Mouse (Mus musculus): ENCODE measurements around the gene Olfr90. TPM values are rescaled to one million over a fixed set of nuclear protein-coding genes. Genes with fewer than 3 reads are reported as not detected.
A peak's percentile ranks its signal among the peaks of the same experiment; 100 is the strongest.

Gene Olfr90
- polyA plus RNA-seq, 1 experiment from 2014 or later, result not detected

- Histone ChIP-seq H3K27me3 (replicated peaks) (peaks cover 66% of the 10 kb centered on the region), H3K4me1 (peaks cover 26% of the 10 kb centered on the region), H3K4me3 (no peak overlapping the region), H3K9me3 (replicated peaks) (no peaks in the 10 kb centered on the region), H3K27ac (no peak overlapping the region), H3K36me3 (0 out of 2 replicates have a peak, but pooled peaks cover 3% of the 10 kb centered on the region), H3K4me2 (no peak overlapping the region), H3K9ac (no peak overlapping the region)
- ATAC-seq, result no peak
- 27% methylated on average over 4 of the region's 4 CpGs for WGBS (ENCODE audit: insufficient replicate concordance)
These were observed 36.6 kb downstream of the Olfr90 start for GRCm38 (mm10) chr17:37051745-37052144.

GRCm38 (mm10) chr17:37050876-37051275 is 37.4 kb downstream of the Olfr90 start:
- Histone ChIP-seq H3K4me3 (peak overlapping the region; percentile 43), H3K27me3 (replicated peaks) (peaks cover 74% of the 10 kb centered on the region), H3K4me1 (peaks cover 34% of the 10 kb centered on the region), H3K27ac (no peak overlapping the region), H3K36me3 (0 out of 2 replicates have a peak, but pooled peaks cover 3% of the 10 kb centered on the region), H3K9me3 (replicated peaks) (no peaks in the 10 kb centered on the region), H3K4me2 (peak overlapping the region; percentile 64), H3K9ac (no peak overlapping the region)
- ATAC-seq, result 0 out of 2 replicates have a peak, but pooled peaks have one; percentile 4
- 6% methylated on average over 27 of the region's 27 CpGs for WGBS (ENCODE audit: insufficient replicate concordance)

- Histone ChIP-seq H3K4me2 (peak overlapping the region; percentile 64), H3K9ac (no peak overlapping the region), H3K27ac (no peak overlapping the region), H3K4me1 (peaks cover 34% of the 10 kb centered on the region), H3K36me3 (0 out of 2 replicates have a peak, but pooled peaks cover 3% of the 10 kb centered on the region), H3K27me3 (replicated peaks) (peaks cover 79% of the 10 kb centered on the region), H3K9me3 (replicated peaks) (no peaks in the 10 kb centered on the region), H3K4me3 (peak overlapping the region; percentile 43)
- 0 out of 2 replicates have a peak, but pooled peaks have one; percentile 9 for ATAC-seq
- under 1% methylated on average over 22 of the region's 22 CpGs for WGBS (ENCODE audit: insufficient replicate concordance)
These were observed 37.9 kb downstream of the Olfr90 start for GRCm38 (mm10) chr17:37050399-37050798.

GRCm38 (mm10) chr17:37049570-37050310 is 38.6 kb downstream of the Olfr90 start:
- Histone ChIP-seq H3K9me3 (replicated peaks) (no peaks in the 10 kb centered on the region), H3K9ac (no peak overlapping the region), H3K4me1 (peaks cover 34% of the 10 kb centered on the region), H3K27me3 (replicated peaks) (peaks cover 86% of the 10 kb centered on the region), H3K27ac (no peak overlapping the region), H3K4me3 (peak overlapping the region; percentile 43), H3K36me3 (0 out of 2 replicates have a peak, but pooled peaks cover 3% of the 10 kb centered on the region), H3K4me2 (peak overlapping the region; percentile 64)
- ATAC-seq, result 0 out of 2 replicates have a peak, but pooled peaks have one; percentile 10
- 5% methylated on average over 39 of the region's 39 CpGs for WGBS (ENCODE audit: insufficient replicate concordance)

GRCm38 (mm10) chr17:37048383-37048782 is 39.9 kb downstream of the Olfr90 start:
- H3K27ac ChIP-seq, result no peak overlapping the region
- no peak overlapping the region for H3K9ac ChIP-seq
- H3K27me3 ChIP-seq (replicated peaks), result peaks cover 98% of the 10 kb centered on the region
- H3K4me3 ChIP-seq, result no peak overlapping the region
- H3K36me3 ChIP-seq, result no peaks in the 10 kb centered on the region
- H3K4me1 ChIP-seq, result peaks cover 34% of the 10 kb centered on the region
- H3K4me2 ChIP-seq, result no peak overlapping the region
- no peaks in the 10 kb centered on the region for H3K9me3 ChIP-seq (replicated peaks)
- WGBS (ENCODE audit: insufficient replicate concordance), result 55% methylated on average over 7 of the region's 7 CpGs
- ATAC-seq, result no peak

GRCm38 (mm10) chr17:37047981-37048380 is 40.3 kb downstream of the Olfr90 start:
- no peak overlapping the region for H3K27ac ChIP-seq
- H3K4me3 ChIP-seq, result no peak overlapping the region
- no peak overlapping the region for H3K9ac ChIP-seq
- no peak overlapping the region for H3K4me2 ChIP-seq
- 18% methylated on average over 3 of the region's 3 CpGs for WGBS (ENCODE audit: insufficient replicate concordance)
- H3K9me3 ChIP-seq (replicated peaks), result no peaks in the 10 kb centered on the region
- no peak for ATAC-seq
- H3K4me1 ChIP-seq, result peaks cover 34% of the 10 kb centered on the region
- peaks cover 98% of the 10 kb centered on the region for H3K27me3 ChIP-seq (replicated peaks)
- no peaks in the 10 kb centered on the region for H3K36me3 ChIP-seq

- Histone ChIP-seq H3K27me3 (replicated peaks) (peaks cover 97% of the 10 kb centered on the region), H3K9me3 (replicated peaks) (no peaks in the 10 kb centered on the region), H3K4me2 (peak overlapping the region; percentile 85), H3K9ac (no peak overlapping the region), H3K27ac (no peak overlapping the region), H3K36me3 (no peaks in the 10 kb centered on the region), H3K4me1 (peaks cover 34% of the 10 kb centered on the region), H3K4me3 (no peak overlapping the region)
- 21% methylated on average over 19 of the region's 19 CpGs for WGBS (ENCODE audit: insufficient replicate concordance)
- ATAC-seq, result no peak
These were observed 40.8 kb downstream of the Olfr90 start for GRCm38 (mm10) chr17:37047332-37047976.

- Histone ChIP-seq H3K36me3 (no peaks in the 10 kb centered on the region), H3K4me1 (peaks cover 34% of the 10 kb centered on the region), H3K9ac (peak overlapping the region; percentile 60), H3K9me3 (replicated peaks) (no peaks in the 10 kb centered on the region), H3K27ac (no peak overlapping the region), H3K27me3 (replicated peaks) (peaks cover 89% of the 10 kb centered on the region), H3K4me2 (peak overlapping the region; percentile 85), H3K4me3 (peak overlapping the region; percentile 61)
- 1% methylated on average over 32 of the region's 58 CpGs for WGBS (ENCODE audit: insufficient replicate concordance)
- ATAC-seq, result peak; percentile 58
These were observed 41.8 kb downstream of the Olfr90 start for GRCm38 (mm10) chr17:37046312-37047112.

- Histone ChIP-seq H3K9ac (peak within 1 kb of the TSS; percentile 60), H3K36me3 (no peaks in the 10 kb centered on the region), H3K4me1 (peaks cover 29% of the 10 kb centered on the region), H3K4me3 (peak within 1 kb of the TSS; percentile 61), H3K27me3 (replicated peaks) (peaks cover 81% of the 10 kb centered on the region), H3K27ac (no peak within 1 kb of the TSS), H3K4me2 (peak within 1 kb of the TSS; percentile 85), H3K9me3 (replicated peaks) (no peaks in the 10 kb centered on the region)
- ATAC-seq, result peak; percentile 62
- 2% methylated on average over 46 of the region's 55 CpGs for WGBS (ENCODE audit: insufficient replicate concordance)
These were observed 42.5 kb downstream of the Olfr90 start, which contains the start of gene Gabbr1 for GRCm38 (mm10) chr17:37045611-37046311. Gabbr1 (plus strand) TSS chr17:37045966.

- no peak for ATAC-seq
- WGBS (ENCODE audit: insufficient replicate concordance), result 55% methylated on average over 7 of the region's 7 CpGs
- no peaks in the 10 kb centered on the region for H3K36me3 ChIP-seq
- H3K27ac ChIP-seq, result no peak overlapping the region
- 0 out of 2 replicates have a peak overlapping the region, but pooled peaks have one; percentile 61 for H3K4me3 ChIP-seq
- H3K4me1 ChIP-seq, result peaks cover 20% of the 10 kb centered on the region
- peaks cover 71% of the 10 kb centered on the region for H3K27me3 ChIP-seq (replicated peaks)
- H3K9ac ChIP-seq, result no peak overlapping the region
- no peak overlapping the region for H3K4me2 ChIP-seq
- H3K9me3 ChIP-seq (replicated peaks), result no peaks in the 10 kb centered on the region
These were observed 43.6 kb downstream of the Olfr90 start for GRCm38 (mm10) chr17:37044651-37045244.

Measured in liver, embryonic 12.5 days (tissue).